Mouse (Mus musculus) urinary bladder, adult 2 months (tissue): Measurements from ENCODE around the gene Taar7a. TPM values are rescaled to one million over a fixed set of nuclear protein-coding genes. Genes with fewer than 3 reads are reported as not detected.

ENCODE experiments used
- DNase-seq: peaks from one replicate; pipeline ENCODE4 v3.0.0; 2022; ENCODE audit warnings: low spot score
- polyA plus RNA-seq: library from polyadenylated mRNA; depleted of rRNA; stranded (reverse); fragments of >200 nt; gene quantifications from 2 replicates; pipeline ENCODE4 v1.2.3, GENCODE M21; 2012; rRNA removed

The Taar7a gene
- polyA plus RNA-seq, 1 experiment = not detected

- DNase-seq = no peak
These were observed 45.3 kb downstream of the Taar7a start for GRCm38 (mm10) chr10:23948026-23948425.

- no peak for DNase-seq
These were observed 50.8 kb downstream of the Taar7a start for GRCm38 (mm10) chr10:23942465-23942864.

Other genes with a start within 250 kb of the Taar7a start
- 4,107 and 4,241 TPM in 2 replicates for gene Rps12, start 206.2 kb downstream of the Taar7a start, polyA plus RNA-seq
- gene Slc18b1, start 196.5 kb downstream of the Taar7a start, polyA plus RNA-seq = 25.8 and 35.6 TPM in 2 replicates
- 0.44 and 0.94 TPM in 2 replicates for gene Vnn3, start 142.0 kb downstream of the Taar7a start, polyA plus RNA-seq
- 1.7 and 2.0 TPM in 2 replicates for gene Vnn1, start 98.8 kb downstream of the Taar7a start, polyA plus RNA-seq
- gene Taar1, start 73.1 kb downstream of the Taar7a start, polyA plus RNA-seq = not detected in 2 replicates
- not detected in 2 replicates for gene Taar2, start 54.9 kb downstream of the Taar7a start, polyA plus RNA-seq
- not detected in 2 replicates for gene Taar3, start 43.9 kb downstream of the Taar7a start, polyA plus RNA-seq
- not detected in 2 replicates for gene Taar4, start 33.0 kb downstream of the Taar7a start, polyA plus RNA-seq
- gene Taar5, start 22.8 kb downstream of the Taar7a start, polyA plus RNA-seq = not detected in 2 replicates
- gene Taar6, start 7.8 kb downstream of the Taar7a start, polyA plus RNA-seq = not detected in 2 replicates
- gene Taar7b, start 6.5 kb upstream of the Taar7a start, polyA plus RNA-seq = not detected in 2 replicates
- not detected in 2 replicates for gene Taar7d, start 33.7 kb upstream of the Taar7a start, polyA plus RNA-seq
- gene Taar7e, start 44.1 kb upstream of the Taar7a start, polyA plus RNA-seq = not detected in 2 replicates
- not detected in 2 replicates for gene Taar7f, start 56.0 kb upstream of the Taar7a start, polyA plus RNA-seq
- not detected in 2 replicates for gene Taar8a, start 83.0 kb upstream of the Taar7a start, polyA plus RNA-seq
- gene Taar8b, start 98.8 kb upstream of the Taar7a start, polyA plus RNA-seq = not detected in 2 replicates
- gene Taar8c, start 108.4 kb upstream of the Taar7a start, polyA plus RNA-seq = not detected in 2 replicates
- gene Taar9, start 116.1 kb upstream of the Taar7a start, polyA plus RNA-seq = not detected in 2 replicates
- gene Stx7, start 155.8 kb upstream of the Taar7a start, polyA plus RNA-seq = 95.0 and 124 TPM in 2 replicates
- gene Moxd1, start 230.0 kb upstream of the Taar7a start, polyA plus RNA-seq = 12.8 and 14.9 TPM in 2 replicates